Mouse (Mus musculus) cortical plate, adult 2 months (tissue): ENCODE results near the gene Ttc7b. TPM values are rescaled to one million over a fixed set of nuclear protein-coding genes. Genes with fewer than 3 reads are reported as not detected.

Experiments used
- H3K27ac ChIP-seq: fragments of 200-500 bp; 2 replicates; pipeline ENCODE4 v1.5.1; 2012; ENCODE audit warnings: low read length, control low read depth, inconsistent platforms; ENCODE audit not compliant: insufficient read depth
- H3K4me1 ChIP-seq: fragments of 200-500 bp; 2 replicates; pipeline ENCODE4 v1.6.1; 2011; ENCODE audit warnings: low read length; ENCODE audit not compliant: control insufficient read depth, insufficient read depth
- H3K4me3 ChIP-seq: fragments of 200-500 bp; 2 replicates; pipeline ENCODE4 v1.5.1; 2011; ENCODE audit warnings: mild to moderate bottlenecking, low read length, control low read depth; ENCODE audit not compliant: insufficient read depth
- CTCF ChIP-seq: fragments of 200-500 bp; IDR thresholded peaks from 2 replicates; pipeline ENCODE4 v1.5.1; 2011; ENCODE audit warnings: mild to moderate bottlenecking, control low read depth, low read length; ENCODE audit not compliant: insufficient read depth; ENCODE audit errors: extremely low read depth
- POLR2A ChIP-seq: fragments of 200-500 bp; IDR thresholded peaks from 2 replicates; pipeline ENCODE4 v1.6.1; 2011; ENCODE audit warnings: mild to moderate bottlenecking, low read length, control low read depth; ENCODE audit not compliant: insufficient read depth; ENCODE audit errors: extremely low read depth
- polyA plus RNA-seq: library from polyadenylated mRNA; depleted of rRNA; stranded (reverse); fragments of >200 nt; gene quantifications from 2 replicates; pipeline ENCODE4 v1.2.3, GENCODE M21; 2012

Ttc7b gene
- polyA plus RNA-seq, 1 experiment: 221 TPM

GRCm38 (mm10) chr12:100298788-100299187, 221.8 kb downstream of the Ttc7b start:
- Histone ChIP-seq H3K4me1 (peaks cover 8% of the 10 kb centered on the region), H3K27ac (no peak overlapping the region), H3K4me3 (no peak overlapping the region)
- TF ChIP-seq CTCF: no peak

- H3K4me1 ChIP-seq: peaks cover 6% of the 10 kb centered on the region
- no peak overlapping the region for H3K4me3 ChIP-seq
- no peak overlapping the region; the same call in 1 of the 2 replicates for H3K27ac ChIP-seq
- TF ChIP-seq CTCF (no peak), POLR2A (no peak)
These were observed 222.7 kb downstream of the Ttc7b start for GRCm38 (mm10) chr12:100297961-100298360.

- H3K4me3 ChIP-seq: no peak overlapping the region
- H3K27ac ChIP-seq: no peak overlapping the region
- peaks cover 22% of the 10 kb centered on the region for H3K4me1 ChIP-seq
- no peak for TF ChIP-seq POLR2A
- TF ChIP-seq CTCF: 0 out of 2 replicates have a peak, but pooled peaks have one; percentile 3
These were observed 226.2 kb downstream of the Ttc7b start for GRCm38 (mm10) chr12:100294457-100294856.

- Histone ChIP-seq H3K4me1 (peaks cover 24% of the 10 kb centered on the region), H3K4me3 (no peak overlapping the region), H3K27ac (no peak overlapping the region)
- TF ChIP-seq POLR2A (no peak), CTCF (no peak)
These were observed 226.7 kb downstream of the Ttc7b start for GRCm38 (mm10) chr12:100293956-100294355.

GRCm38 (mm10) chr12:100290711-100291685, 229.6 kb downstream of the Ttc7b start:
- peaks cover 20% of the 10 kb centered on the region for H3K4me1 ChIP-seq
- TF ChIP-seq CTCF (no peak), POLR2A (0 out of 2 replicates have a peak, but pooled peaks have one; percentile 37)
- H3K27ac ChIP-seq: peak overlapping the region; percentile 79
- H3K4me3 ChIP-seq: no peak overlapping the region

GRCm38 (mm10) chr12:100290178-100290531, 230.5 kb downstream of the Ttc7b start:
- no peak for TF ChIP-seq CTCF
- no peak for TF ChIP-seq POLR2A
- Histone ChIP-seq H3K4me3 (no peak overlapping the region), H3K27ac (peak overlapping the region; percentile 63), H3K4me1 (peaks cover 20% of the 10 kb centered on the region)

- peak overlapping the region; percentile 63 for H3K27ac ChIP-seq
- peaks cover 20% of the 10 kb centered on the region for H3K4me1 ChIP-seq
- TF ChIP-seq POLR2A: no peak
- no peak for TF ChIP-seq CTCF
- no peak overlapping the region for H3K4me3 ChIP-seq
These were observed 231.1 kb downstream of the Ttc7b start for GRCm38 (mm10) chr12:100289267-100290177.

GRCm38 (mm10) chr12:100288018-100288417, 232.6 kb downstream of the Ttc7b start:
- peaks cover 20% of the 10 kb centered on the region for H3K4me1 ChIP-seq
- H3K4me3 ChIP-seq: no peak overlapping the region
- no peak overlapping the region for H3K27ac ChIP-seq
- no peak for TF ChIP-seq POLR2A
- TF ChIP-seq CTCF: no peak

GRCm38 (mm10) chr12:100287565-100287964, 233.1 kb downstream of the Ttc7b start:
- TF ChIP-seq POLR2A: no peak
- no peak for TF ChIP-seq CTCF
- H3K4me3 ChIP-seq: no peak overlapping the region
- no peak overlapping the region for H3K27ac ChIP-seq
- peaks cover 19% of the 10 kb centered on the region for H3K4me1 ChIP-seq

GRCm38 (mm10) chr12:100283283-100283682, 237.3 kb downstream of the Ttc7b start:
- no peak overlapping the region for H3K4me3 ChIP-seq
- TF ChIP-seq POLR2A: no peak
- peak overlapping the region; percentile 17; the same call in 1 of the 2 replicates for H3K27ac ChIP-seq
- H3K4me1 ChIP-seq: peaks cover 2% of the 10 kb centered on the region; the same call in 1 of the 2 replicates
